Mouse (Mus musculus) myocyte (in vitro differentiated cells): ENCODE measurements around the gene Trabd2b. TPM values are rescaled to one million over a fixed set of nuclear protein-coding genes. Genes with fewer than 3 reads are reported as not detected.
A peak's percentile ranks its signal among the peaks of the same experiment; 100 is the strongest.

Experiments used
- H3K27me3 ChIP-seq: one replicate; pipeline ENCODE4 v1.6.1; 2011; ENCODE audit not compliant: control insufficient read depth, insufficient read depth, insufficient read length
- H3K36me3 ChIP-seq: one replicate; pipeline ENCODE4 v1.6.1; 2011; ENCODE audit not compliant: control insufficient read depth, insufficient read depth
- H3K4me2 ChIP-seq: one replicate; pipeline ENCODE4 v1.6.1; 2011; ENCODE audit warnings: low read depth, control low read depth
- H3K4me3 ChIP-seq: one replicate; pipeline ENCODE4 v1.5.1; 2011; ENCODE audit warnings: mild to moderate bottlenecking, control low read depth, moderate library complexity
- H3K79me2 ChIP-seq: one replicate; pipeline ENCODE4 v1.6.1; 2011; ENCODE audit not compliant: control insufficient read depth, insufficient read depth
- H3ac ChIP-seq: one replicate; pipeline ENCODE4 v1.6.1; 2011; ENCODE audit not compliant: control insufficient read depth, insufficient read length
- CEBPB ChIP-seq: IDR thresholded peaks from 2 replicates; pipeline ENCODE4 v1.6.1; 2011; ENCODE audit warnings: mild to moderate bottlenecking, moderate library complexity; ENCODE audit not compliant: poor library complexity, insufficient read depth, severe bottlenecking
- E2F4 ChIP-seq: IDR thresholded peaks from one replicate; pipeline ENCODE4 v1.6.1; 2011; ENCODE audit warnings: mild to moderate bottlenecking, control low read depth, moderate library complexity; ENCODE audit not compliant: insufficient read depth
- MAX ChIP-seq: IDR thresholded peaks from one replicate; pipeline ENCODE4 v1.6.1; 2011; ENCODE audit warnings: low read depth, mild to moderate bottlenecking, control low read depth
- MYOD1 ChIP-seq, 3 experiments: IDR thresholded peaks; one replicate each; pipeline ENCODE4 v1.6.1; 2011; ENCODE audit warnings: control low read depth in 2 of 3, low read depth in 2 of 3, mild to moderate bottlenecking in 2 of 3, moderate library complexity in 1 of 3; ENCODE audit not compliant: insufficient read length in 2 of 3, control insufficient read depth in 1 of 3
- MYOG ChIP-seq, 3 experiments: IDR thresholded peaks; one replicate each; pipeline ENCODE4 v1.6.1; 2011; ENCODE audit warnings: control low read depth in 2 of 3, low read depth in 2 of 3, mild to moderate bottlenecking in 2 of 3; ENCODE audit not compliant: insufficient read length in 2 of 3, control insufficient read depth in 1 of 3, insufficient read depth in 1 of 3
- POLR2A ChIP-seq: IDR thresholded peaks from one replicate; pipeline ENCODE4 v1.6.1; 2011; ENCODE audit warnings: low read depth, mild to moderate bottlenecking, control low read depth, moderate library complexity; ENCODE audit not compliant: insufficient read length
- POLR2AphosphoS2 ChIP-seq: IDR thresholded peaks from one replicate; pipeline ENCODE4 v1.6.1; 2011; ENCODE audit warnings: low read depth, control low read depth; ENCODE audit not compliant: insufficient read length
- REST ChIP-seq: IDR thresholded peaks from one replicate; pipeline ENCODE4 v1.6.1; 2011; ENCODE audit warnings: mild to moderate bottlenecking, control low read depth, moderate library complexity; ENCODE audit not compliant: insufficient read depth, insufficient read length
- SRF ChIP-seq: IDR thresholded peaks from one replicate; pipeline ENCODE4 v1.6.1; 2011; ENCODE audit warnings: low read depth; ENCODE audit not compliant: control insufficient read depth, insufficient read length
- TCF12 ChIP-seq: IDR thresholded peaks from one replicate; pipeline ENCODE4 v1.6.1; 2011; ENCODE audit warnings: mild to moderate bottlenecking, control low read depth; ENCODE audit not compliant: poor library complexity, insufficient read depth, severe bottlenecking
- TCF3 ChIP-seq: IDR thresholded peaks from one replicate; pipeline ENCODE4 v1.6.1; 2011; ENCODE audit warnings: low read depth, control low read depth; ENCODE audit not compliant: insufficient read length
- USF1 ChIP-seq: IDR thresholded peaks from one replicate; pipeline ENCODE4 v1.6.1; 2011; ENCODE audit warnings: low read depth, mild to moderate bottlenecking, control low read depth, moderate library complexity
- polyA plus RNA-seq: library from polyadenylated mRNA; unstranded; fragments of >200 nt; fragmentation: generic; extraction: Trizol; gene quantifications from one replicate; pipeline ENCODE4 v1.2.1, GENCODE M21; 2012; ENCODE audit warnings: missing spikeins

Trabd2b gene
- polyA plus RNA-seq, 1 experiment = 0.79 TPM

DNA sequence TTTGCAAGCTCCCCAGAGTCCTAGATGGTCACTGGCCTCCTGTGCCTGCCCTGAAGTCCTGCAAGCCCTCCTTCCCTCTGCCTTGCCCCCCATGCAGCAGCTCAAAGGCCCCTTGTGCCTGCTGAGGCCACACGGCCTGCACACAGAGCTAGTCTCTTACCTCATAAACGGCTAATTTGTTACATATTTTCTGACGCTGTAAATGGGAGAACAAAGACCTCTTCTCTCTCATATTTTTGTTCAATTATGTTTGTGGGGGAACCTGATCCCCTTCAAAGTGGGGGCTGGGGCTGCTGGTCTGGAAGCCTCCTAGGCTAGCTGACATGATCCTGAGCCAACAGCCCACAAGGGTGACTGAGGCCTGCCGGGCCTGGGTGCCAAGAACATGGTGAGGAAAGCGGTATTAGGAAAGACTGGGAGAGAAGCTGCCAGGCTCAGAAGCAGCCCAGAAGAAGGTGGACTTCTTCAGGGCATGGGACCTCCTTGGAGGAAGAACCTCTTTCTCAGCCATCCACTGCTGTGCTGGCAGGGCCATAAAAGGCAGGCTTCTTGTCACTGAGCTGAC lies 157.7 kb downstream of the Trabd2b start:
- Histone ChIP-seq H3ac (no peak overlapping the region), H3K4me2 (no peak overlapping the region), H3K27me3 (peaks cover 6% of the 10 kb centered on the region), H3K79me2 (no peaks in the 10 kb centered on the region), H3K36me3 (no peaks in the 10 kb centered on the region), H3K4me3 (no peak overlapping the region)
- no peak for TF ChIP-seq TCF12
- no peak for TF ChIP-seq USF1
- no peak for TF ChIP-seq POLR2A
- TF ChIP-seq MYOG (IDR thresholded peaks at IDR 0.05; ENCODE audit: control insufficient read depth in 1 of 3, insufficient read depth in 1 of 3, insufficient read length in 2 of 3, low read depth in 2 of 3) = no peak
- no peak for TF ChIP-seq POLR2AphosphoS2
- TF ChIP-seq REST = no peak
- no peak for TF ChIP-seq TCF3
- no peak for TF ChIP-seq MAX
- no peak for TF ChIP-seq SRF
- no peak for TF ChIP-seq CEBPB
- no peak for TF ChIP-seq E2F4
- no peak for TF ChIP-seq MYOD1 (IDR thresholded peaks at IDR 0.05; ENCODE audit: control insufficient read depth in 1 of 3, insufficient read length in 2 of 3, low read depth in 2 of 3)

DNA sequence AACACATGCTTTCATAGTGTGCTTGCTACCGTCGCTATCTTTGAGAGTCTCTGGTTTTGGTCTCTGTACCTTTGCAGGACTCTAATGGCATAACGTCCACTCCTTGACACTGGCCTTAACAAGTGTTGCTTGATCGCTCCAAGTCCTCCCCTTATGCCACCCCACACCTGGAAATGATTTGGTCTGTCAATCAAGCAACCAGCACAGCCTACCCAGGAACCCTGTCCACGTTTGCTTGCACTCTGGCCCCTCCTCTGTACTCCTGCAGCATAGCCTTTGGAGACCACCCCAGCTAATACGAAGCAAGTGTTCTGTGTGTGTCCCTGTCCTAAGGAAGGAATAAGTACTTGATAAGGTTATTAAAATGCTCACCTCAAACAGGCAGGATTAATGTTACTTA lies 161.1 kb downstream of the Trabd2b start:
- no peak for TF ChIP-seq MYOG (IDR thresholded peaks at IDR 0.05; ENCODE audit: control insufficient read depth in 1 of 3, insufficient read depth in 1 of 3, insufficient read length in 2 of 3, low read depth in 2 of 3)
- TF ChIP-seq SRF = no peak
- TF ChIP-seq REST = no peak
- TF ChIP-seq E2F4 = no peak
- no peak for TF ChIP-seq POLR2A
- no peak for TF ChIP-seq TCF3
- TF ChIP-seq POLR2AphosphoS2 = no peak
- TF ChIP-seq MAX = no peak
- TF ChIP-seq MYOD1 (IDR thresholded peaks at IDR 0.05; ENCODE audit: control insufficient read depth in 1 of 3, insufficient read length in 2 of 3, low read depth in 2 of 3) = no peak
- no peak for TF ChIP-seq USF1
- no peak overlapping the region for H3K4me2 ChIP-seq
- H3K36me3 ChIP-seq = no peaks in the 10 kb centered on the region
- H3K27me3 ChIP-seq = peaks cover 6% of the 10 kb centered on the region
- H3ac ChIP-seq = no peak overlapping the region
- no peak overlapping the region for H3K4me3 ChIP-seq
- no peaks in the 10 kb centered on the region for H3K79me2 ChIP-seq

DNA sequence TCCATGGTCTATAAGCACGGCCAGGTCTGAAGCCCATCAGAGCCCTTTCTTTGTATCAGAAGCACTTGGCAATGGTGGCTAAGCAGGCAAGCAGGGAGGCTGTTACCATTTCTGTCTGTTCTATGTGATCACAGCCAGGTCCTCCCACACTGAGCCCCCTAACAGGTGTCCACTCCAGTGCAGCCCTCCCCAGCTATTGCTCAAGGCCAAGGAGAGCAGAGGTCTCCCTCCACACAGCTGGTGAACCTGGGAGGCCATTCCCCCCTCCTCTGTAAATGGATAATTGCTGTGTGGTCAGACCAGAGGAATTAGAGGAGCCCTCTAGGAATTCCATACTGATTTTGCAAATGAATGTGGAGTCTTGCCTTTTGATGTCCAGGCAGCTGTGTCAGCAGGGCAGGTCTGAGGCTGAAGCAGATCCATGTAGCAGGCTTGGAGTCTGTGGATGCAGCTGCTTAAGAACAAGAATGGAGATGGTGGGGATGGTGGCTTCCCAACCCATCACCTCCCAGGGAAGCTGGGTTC lies 161.6 kb downstream of the Trabd2b start:
- no peak overlapping the region for H3K4me2 ChIP-seq
- no peaks in the 10 kb centered on the region for H3K36me3 ChIP-seq
- no peaks in the 10 kb centered on the region for H3K79me2 ChIP-seq
- TF ChIP-seq MYOD1 (IDR thresholded peaks at IDR 0.05; ENCODE audit: control insufficient read depth in 1 of 3, insufficient read length in 2 of 3, low read depth in 2 of 3) = peak in 2 of 3 experiments; percentile 11 to 28
- no peak for TF ChIP-seq MAX
- no peak for TF ChIP-seq REST
- no peak overlapping the region for H3ac ChIP-seq
- no peak overlapping the region for H3K4me3 ChIP-seq
- peaks cover 6% of the 10 kb centered on the region for H3K27me3 ChIP-seq

DNA sequence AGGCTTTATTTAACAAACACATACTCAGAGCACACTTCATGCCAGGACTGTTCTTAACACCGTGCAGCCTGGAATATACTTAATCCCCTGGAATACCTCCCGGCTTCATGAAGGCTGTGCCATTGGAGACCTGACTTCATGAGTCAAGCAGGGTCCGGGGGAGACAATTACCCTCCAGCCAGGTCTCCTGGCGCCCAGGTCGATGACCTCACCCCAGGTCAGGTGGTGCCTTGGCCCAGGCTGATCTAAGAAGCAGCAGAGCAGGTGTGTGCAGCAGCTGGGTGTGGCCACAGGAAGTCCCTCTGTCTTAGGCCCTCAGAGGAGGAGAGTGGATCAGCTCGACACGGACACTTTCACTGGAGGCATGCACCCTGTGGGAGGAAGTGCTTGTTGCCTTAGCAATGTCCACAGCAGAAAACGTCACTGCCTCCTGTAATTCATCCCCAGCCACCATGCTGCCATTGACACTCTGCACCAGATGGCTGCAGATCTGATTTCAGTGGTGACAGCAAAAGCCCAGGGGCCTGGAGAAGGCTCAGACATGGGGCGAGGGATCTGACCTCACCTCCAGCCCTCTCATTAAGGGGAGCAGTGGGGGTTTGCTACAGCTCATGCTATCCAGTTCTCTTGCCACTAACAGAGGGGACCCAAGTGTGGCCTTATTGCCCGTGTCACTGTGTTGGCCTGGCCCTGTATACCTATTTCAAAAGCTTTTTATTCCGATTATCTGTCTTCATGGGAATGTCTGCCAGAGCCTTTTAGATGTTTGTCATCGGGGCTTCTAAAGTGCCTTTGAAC lies 171.8 kb downstream of the Trabd2b start:
- TF ChIP-seq CEBPB (no peak), MYOG (IDR thresholded peaks at IDR 0.05; ENCODE audit: control insufficient read depth in 1 of 3, insufficient read depth in 1 of 3, insufficient read length in 2 of 3, low read depth in 2 of 3) (no peak), MAX (no peak), TCF3 (no peak), REST (no peak), SRF (no peak), E2F4 (no peak), USF1 (no peak)
- H3K4me2 ChIP-seq = no peak overlapping the region
- H3K27me3 ChIP-seq = no peaks in the 10 kb centered on the region
- no peaks in the 10 kb centered on the region for H3K79me2 ChIP-seq
- H3K36me3 ChIP-seq = no peaks in the 10 kb centered on the region
- H3K4me3 ChIP-seq = no peak overlapping the region
- H3ac ChIP-seq = no peak overlapping the region
